Mouse (Mus musculus): ENCODE data around the gene Gcc2.
"Not testable (repeated sequence)": the region's sequence is repeated elsewhere in the genome, so short reads cannot be mapped to it uniquely, and the experiment has no call there.

DNA sequence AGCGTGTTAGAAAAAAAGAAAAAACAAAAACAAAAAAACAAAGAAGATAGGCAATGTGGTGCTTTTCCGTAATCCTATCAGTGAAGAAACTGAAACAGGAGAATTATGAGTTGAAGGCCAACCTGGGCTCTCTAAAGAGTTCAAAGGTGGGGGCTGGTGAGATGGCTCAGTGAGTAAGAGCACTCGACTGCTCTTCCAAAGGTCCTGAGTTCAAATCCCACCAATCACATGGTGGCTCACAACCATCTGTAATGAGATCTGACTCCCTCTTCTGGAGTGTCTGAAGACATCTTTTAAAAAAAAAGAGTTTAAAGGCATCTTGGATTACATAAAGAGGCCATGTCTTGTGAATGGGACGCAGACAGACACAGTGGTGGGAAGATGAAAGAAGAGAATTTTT, 81.8 kb downstream of the Gcc2 start:
- TF ChIP-seq GABPA (IDR thresholded peaks at IDR 0.05; ENCODE audit: insufficient replicate concordance, low read depth, low read length); POLR2A (IDR thresholded peaks at IDR 0.05; ENCODE audit: low read depth, low read length); CHD2 (IDR thresholded peaks at IDR 0.05; ENCODE audit: low read length); CTCF (conservative IDR thresholded peaks at IDR 0.05 in 1 of 2, IDR thresholded peaks at IDR 0.05 in 1 of 2; ENCODE audit: low read depth in 2 of 2, low read length in 2 of 2); MAFK (IDR thresholded peaks at IDR 0.05; ENCODE audit: insufficient replicate concordance, low read length): not testable (repeated sequence)
